In genomic region chr5:108758396-108758795, GRCm38 (mm10) we compare ENCODE assay signal across 10 mouse cellular contexts. TPM values are rescaled to one million over a fixed set of nuclear protein-coding genes. Genes with fewer than 3 reads are reported as not detected.
DNase-seq lines count a peak whose midpoint lies in the region; ATAC-seq and TF ChIP-seq lines count a peak whose summit lies in the region.
"Had no signal": no experiment of that assay in that cellular context is flagged by ENCODE, and none has a peak within 500 bp of the region (broad histone marks: within the 10 kb centered on the region; RNA-seq: fewer than 3 reads in every experiment).

No protein-coding gene starts in this region.

- TF ChIP-seq CTCF in kidney, postnatal 0 days (IDR thresholded peaks at IDR 0.05; ENCODE audit: low read depth) = peak; percentile 53
- TF ChIP-seq CTCF in stomach, postnatal 0 days (IDR thresholded peaks at IDR 0.05; ENCODE audit: low read depth) = peak; percentile 65

- no peaks in the 10 kb centered on the region for H3K27me3 ChIP-seq in hindbrain, embryonic 11.5 days (ENCODE audit: control insufficient read depth, insufficient read depth, low read length)
- no peaks in the 10 kb centered on the region for H3K27me3 ChIP-seq in hindbrain, embryonic 14.5 days (ENCODE audit: control insufficient read depth, insufficient read depth, low read length)
- H3K27me3 ChIP-seq in kidney, postnatal 0 days (ENCODE audit: insufficient read depth, low read length) = no peaks in the 10 kb centered on the region
- H3K27me3 ChIP-seq in stomach, postnatal 0 days (ENCODE audit: control insufficient read depth, insufficient read depth, low read length) = no peaks in the 10 kb centered on the region
- H3K27me3 ChIP-seq: limb, embryonic 15.5 days had no signal

- peak; percentile 14 for DNase-seq in hindbrain, embryonic 11.5 days (ENCODE audit: low spot score)
- DNase-seq in hindbrain, embryonic 14.5 days (ENCODE audit: low spot score) = no peak
- peak; percentile 36 for DNase-seq in Muller cell, postnatal 12 days (ENCODE audit: inconsistent ontology term)
- DNase-seq in cerebellum, postnatal 36 days = peak; percentile 3 to 10
- peak; percentile 4 for DNase-seq in kidney, postnatal 0 days (ENCODE audit: low spot score)
- peak; percentile 49 for DNase-seq in liver
- DNase-seq in stomach, postnatal 0 days (ENCODE audit: low spot score) = peak; percentile 27

- H3K36me3 ChIP-seq in hindbrain, embryonic 11.5 days (ENCODE audit: control insufficient read depth, insufficient read depth, low read length) = no peaks in the 10 kb centered on the region
- no peaks in the 10 kb centered on the region for H3K36me3 ChIP-seq in hindbrain, embryonic 14.5 days (replicated peaks; ENCODE audit: control insufficient read depth, insufficient read depth)
- no peaks in the 10 kb centered on the region for H3K36me3 ChIP-seq in kidney, postnatal 0 days (ENCODE audit: insufficient read depth, low read length)
- no peaks in the 10 kb centered on the region for H3K36me3 ChIP-seq in stomach, postnatal 0 days (ENCODE audit: control insufficient read depth, insufficient read depth, low read length)
- H3K36me3 ChIP-seq: limb, embryonic 15.5 days had no signal

- 59% methylated on average over 3 of the region's 3 CpGs for WGBS in hindbrain, embryonic 11.5 days
- WGBS in hindbrain, embryonic 14.5 days = 59% methylated on average over 3 of the region's 3 CpGs
- WGBS in kidney, postnatal 0 days = 60% methylated on average over 3 of the region's 3 CpGs
- 41% methylated on average over 3 of the region's 3 CpGs for WGBS in stomach, postnatal 0 days

- no peak overlapping the region for H3K27ac ChIP-seq in hindbrain, embryonic 11.5 days (ENCODE audit: low read depth, low read length)
- no peak overlapping the region for H3K27ac ChIP-seq in hindbrain, embryonic 14.5 days
- no peak overlapping the region for H3K27ac ChIP-seq in kidney, postnatal 0 days
- H3K27ac ChIP-seq in stomach, postnatal 0 days (replicated peaks) = no peak overlapping the region
- H3K27ac ChIP-seq: limb, embryonic 15.5 days had no signal

- H3K4me1 ChIP-seq in hindbrain, embryonic 11.5 days (replicated peaks; ENCODE audit: control insufficient read depth, insufficient read depth, low read length) = no peaks in the 10 kb centered on the region
- no peaks in the 10 kb centered on the region for H3K4me1 ChIP-seq in hindbrain, embryonic 14.5 days (replicated peaks; ENCODE audit: control insufficient read depth, insufficient read depth, low read length)
- no peaks in the 10 kb centered on the region for H3K4me1 ChIP-seq in kidney, postnatal 0 days (replicated peaks; ENCODE audit: insufficient read depth, low read length)
- no peaks in the 10 kb centered on the region for H3K4me1 ChIP-seq in stomach, postnatal 0 days (replicated peaks; ENCODE audit: control insufficient read depth, insufficient read depth)
- H3K4me1 ChIP-seq: limb, embryonic 15.5 days had no signal

- no peak overlapping the region for H3K4me2 ChIP-seq in hindbrain, embryonic 11.5 days (replicated peaks; ENCODE audit: low read depth, low read length)
- H3K4me2 ChIP-seq in hindbrain, embryonic 14.5 days (replicated peaks) = no peak overlapping the region
- H3K4me2 ChIP-seq in kidney, postnatal 0 days (ENCODE audit: low read length) = no peak overlapping the region
- H3K4me2 ChIP-seq in stomach, postnatal 0 days (replicated peaks; ENCODE audit: low read depth) = no peak overlapping the region
- H3K4me2 ChIP-seq: limb, embryonic 15.5 days had no signal

- H3K4me3 ChIP-seq in hindbrain, embryonic 11.5 days (ENCODE audit: low read depth, low read length) = no peak overlapping the region
- H3K4me3 ChIP-seq in hindbrain, embryonic 14.5 days (replicated peaks; ENCODE audit: low read length) = no peak overlapping the region
- no peak overlapping the region for H3K4me3 ChIP-seq in kidney, postnatal 0 days (replicated peaks; ENCODE audit: low read depth, low read length)
- H3K4me3 ChIP-seq in stomach, postnatal 0 days (ENCODE audit: low read depth, low read length) = no peak overlapping the region
- H3K4me3 ChIP-seq: limb, embryonic 15.5 days had no signal

- H3K9me3 ChIP-seq in hindbrain, embryonic 11.5 days (ENCODE audit: control insufficient read depth, low read length) = no peaks in the 10 kb centered on the region
- H3K9me3 ChIP-seq in hindbrain, embryonic 14.5 days (ENCODE audit: control insufficient read depth, low read length) = no peaks in the 10 kb centered on the region
- no peaks in the 10 kb centered on the region for H3K9me3 ChIP-seq in kidney, postnatal 0 days (replicated peaks; ENCODE audit: low read length)
- no peaks in the 10 kb centered on the region for H3K9me3 ChIP-seq in stomach, postnatal 0 days (ENCODE audit: control insufficient read depth, low read length)
- H3K9me3 ChIP-seq: limb, embryonic 15.5 days had no signal

- TF ChIP-seq EP300 in stomach, postnatal 0 days (optimal IDR thresholded peaks at IDR 0.05) = no peak

- ATAC-seq in hindbrain, embryonic 11.5 days (ENCODE audit: low FRiP score) = no peak
- ATAC-seq in hindbrain, embryonic 14.5 days (ENCODE audit: low FRiP score) = no peak
- no peak for ATAC-seq in kidney, postnatal 0 days (replicated peaks; ENCODE audit: low FRiP score, low read depth)
- ATAC-seq in stomach, postnatal 0 days (ENCODE audit: low FRiP score, low TSS enrichment) = no peak
- ATAC-seq in monocyte, adult 5-6 weeks (replicated peaks; ENCODE audit: insufficient number of reproducible peaks, low FRiP score, low TSS enrichment, poor library complexity, severe bottlenecking) = no peak

- H3K9ac ChIP-seq in hindbrain, embryonic 11.5 days (ENCODE audit: low read depth, low read length) = no peak overlapping the region
- no peak overlapping the region for H3K9ac ChIP-seq in hindbrain, embryonic 14.5 days
- no peak overlapping the region for H3K9ac ChIP-seq in kidney, postnatal 0 days (ENCODE audit: low read depth, low read length)
- no peak overlapping the region for H3K9ac ChIP-seq in stomach, postnatal 0 days (ENCODE audit: low read length)
- H3K9ac ChIP-seq: limb, embryonic 15.5 days had no signal

RNA-seq across cellular contexts. Expression of gene Rnf212, which starts 16.4 kb away (rescaled TPM):
- polyA plus RNA-seq in hindbrain, embryonic 11.5 days (2014; fragmentation: Nextera tagmentation; extraction: Ambion mirVana) = 1.1 and 1.4 TPM in 2 replicates
- not detected in 2 replicates for polyA plus RNA-seq in hindbrain, embryonic 14.5 days (2014; fragmentation: Nextera tagmentation; extraction: Ambion mirVana)
- polyA plus RNA-seq in kidney, postnatal 0 days (2015; fragmentation: Nextera tagmentation; extraction: Ambion mirVana) = not detected in 2 replicates
- 0.42 and 0.77 TPM in 2 replicates for polyA plus RNA-seq in stomach, postnatal 0 days (2015; fragmentation: Nextera tagmentation; extraction: Ambion mirVana)
- total RNA-seq in monocyte, adult 5-6 weeks (2017) = not detected in 3 replicates
- polyA plus RNA-seq: limb, embryonic 15.5 days; stomach, embryonic 14.5 days had no signal

RNA-seq across cellular contexts. Expression of gene Tmed11, which starts 36.8 kb away (rescaled TPM):
- not detected in 2 replicates for polyA plus RNA-seq in hindbrain, embryonic 11.5 days (2014; fragmentation: Nextera tagmentation; extraction: Ambion mirVana)
- not detected in 2 replicates for polyA plus RNA-seq in hindbrain, embryonic 14.5 days (2014; fragmentation: Nextera tagmentation; extraction: Ambion mirVana)
- not detected in 2 replicates for polyA plus RNA-seq in kidney, postnatal 0 days (2015; fragmentation: Nextera tagmentation; extraction: Ambion mirVana)
- polyA plus RNA-seq in stomach, postnatal 0 days (2015; fragmentation: Nextera tagmentation; extraction: Ambion mirVana) = 0.12 TPM in 1 of 2 replicates, not detected in the other
- total RNA-seq in monocyte, adult 5-6 weeks (2017) = not detected in 3 replicates
- polyA plus RNA-seq: limb, embryonic 15.5 days; stomach, embryonic 14.5 days had no signal

RNA-seq across cellular contexts. Expression of gene Vmn2r8, which starts 50.3 kb away (rescaled TPM):
- polyA plus RNA-seq in hindbrain, embryonic 11.5 days (2014; fragmentation: Nextera tagmentation; extraction: Ambion mirVana) = not detected in 2 replicates
- polyA plus RNA-seq in hindbrain, embryonic 14.5 days (2014; fragmentation: Nextera tagmentation; extraction: Ambion mirVana) = not detected in 2 replicates
- not detected in 2 replicates for polyA plus RNA-seq in kidney, postnatal 0 days (2015; fragmentation: Nextera tagmentation; extraction: Ambion mirVana)
- not detected in 2 replicates for polyA plus RNA-seq in stomach, postnatal 0 days (2015; fragmentation: Nextera tagmentation; extraction: Ambion mirVana)
- not detected in 3 replicates for total RNA-seq in monocyte, adult 5-6 weeks (2017)
- polyA plus RNA-seq: limb, embryonic 15.5 days; stomach, embryonic 14.5 days had no signal
